Mouse (Mus musculus): ENCODE measurements around the gene Dusp23. TPM values are rescaled to one million over a fixed set of nuclear protein-coding genes. Genes with fewer than 3 reads are reported as not detected.

Dusp23 gene
- polyA plus RNA-seq, 1 experiment = 51.4 TPM

DNA sequence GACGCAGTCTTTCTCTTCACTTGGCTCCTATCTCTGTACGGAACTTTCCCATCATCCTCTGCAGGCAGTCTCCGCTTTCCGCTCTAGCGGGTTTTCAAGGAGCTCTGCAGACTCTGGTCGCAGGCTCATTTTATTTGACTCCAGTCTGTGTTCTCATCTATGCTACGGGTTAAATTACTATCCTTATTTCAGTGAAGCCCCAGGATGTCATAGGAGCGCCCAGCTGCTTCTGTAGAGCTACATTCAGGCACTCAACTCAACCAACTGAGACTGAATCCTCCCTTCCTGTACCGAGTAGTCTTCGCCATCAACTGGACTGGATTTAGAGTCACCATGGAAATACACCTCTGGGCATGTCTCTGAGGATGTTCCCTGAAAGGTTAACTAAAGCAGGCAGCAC lies 18.1 kb downstream of the Dusp23 start:
- no peaks in the 10 kb centered on the region for H3K27me3 ChIP-seq (replicated peaks; ENCODE audit: control insufficient read depth, insufficient read depth, low read length)
- no peaks in the 10 kb centered on the region for H3K36me3 ChIP-seq (ENCODE audit: control insufficient read depth, insufficient read depth, low read length)
- TF ChIP-seq POLR2A (IDR thresholded peaks at IDR 0.05; ENCODE audit: low read depth, low read length) = no peak
- TF ChIP-seq CTCF (conservative IDR thresholded peaks at IDR 0.05; ENCODE audit: insufficient read depth, insufficient read length, low read depth, low read length) = no peak
- DNase-seq = no peak
- H3K27ac ChIP-seq (ENCODE audit: insufficient read depth, low read depth, low read length) = no peak overlapping the region
- no peak overlapping the region for H3K4me3 ChIP-seq (ENCODE audit: insufficient read depth, low read depth, low read length)
- no peaks in the 10 kb centered on the region for H3K4me1 ChIP-seq (ENCODE audit: control insufficient read depth, insufficient read depth, low read length)
- WGBS = 45% methylated on average over 10 of the region's 10 CpGs

DNA sequence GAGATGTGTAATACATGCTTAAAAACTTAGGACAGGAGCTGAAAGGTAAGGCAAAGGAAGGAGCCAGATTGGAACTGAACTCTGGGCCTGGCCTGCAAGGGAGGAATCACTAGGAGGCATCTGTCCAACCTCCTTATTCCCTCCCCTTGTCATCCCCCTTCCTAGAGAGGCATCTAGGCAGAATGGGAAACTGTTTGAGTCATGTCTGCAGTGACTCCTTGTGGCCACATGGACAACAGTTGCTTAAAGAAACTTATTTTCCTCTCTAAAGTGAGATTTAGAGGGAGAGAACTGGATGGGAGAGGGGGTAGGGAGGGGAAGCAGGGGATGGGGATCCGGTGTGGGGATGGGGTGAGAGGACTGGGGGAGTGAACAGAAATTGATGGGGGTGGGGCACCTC lies 20.0 kb downstream of the Dusp23 start:
- Histone ChIP-seq H3K4me3 (ENCODE audit: insufficient read depth, low read depth, low read length) (no peak overlapping the region), H3K36me3 (ENCODE audit: control insufficient read depth, insufficient read depth, low read length) (no peaks in the 10 kb centered on the region), H3K4me1 (ENCODE audit: control insufficient read depth, insufficient read depth, low read length) (no peaks in the 10 kb centered on the region), H3K27ac (ENCODE audit: insufficient read depth, low read depth, low read length) (no peak overlapping the region), H3K27me3 (replicated peaks; ENCODE audit: control insufficient read depth, insufficient read depth, low read length) (no peaks in the 10 kb centered on the region)
- 27% methylated on average over 1 of the region's 1 CpGs for WGBS
- TF ChIP-seq CTCF (conservative IDR thresholded peaks at IDR 0.05; ENCODE audit: insufficient read depth, insufficient read length, low read depth, low read length) = peak; percentile 36; the same call in 1 of the 2 replicates
- no peak for TF ChIP-seq POLR2A (IDR thresholded peaks at IDR 0.05; ENCODE audit: low read depth, low read length)
- DNase-seq = no peak

DNA sequence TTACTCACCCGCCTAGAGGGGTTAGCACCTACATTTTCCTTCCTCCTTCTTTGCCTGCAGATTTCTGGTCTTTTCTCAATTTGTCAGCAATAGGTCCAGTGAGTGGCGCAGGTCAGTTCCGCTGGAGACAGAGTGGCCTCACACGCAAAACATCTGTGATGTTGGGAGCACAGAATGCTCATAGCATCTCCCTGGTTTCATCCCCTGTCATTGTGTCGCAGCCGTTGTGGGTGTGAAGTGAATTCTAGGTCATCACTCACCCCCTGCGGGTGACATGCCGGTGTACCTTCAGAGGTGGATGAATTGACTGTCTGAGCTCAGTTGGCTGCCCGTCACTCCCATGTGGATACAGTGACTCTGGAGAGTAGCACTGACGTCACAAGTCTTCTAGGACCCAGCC lies 21.5 kb downstream of the Dusp23 start:
- Histone ChIP-seq H3K4me3 (ENCODE audit: insufficient read depth, low read depth, low read length) (no peak overlapping the region), H3K4me1 (ENCODE audit: control insufficient read depth, insufficient read depth, low read length) (no peaks in the 10 kb centered on the region), H3K27me3 (replicated peaks; ENCODE audit: control insufficient read depth, insufficient read depth, low read length) (no peaks in the 10 kb centered on the region), H3K36me3 (ENCODE audit: control insufficient read depth, insufficient read depth, low read length) (no peaks in the 10 kb centered on the region), H3K27ac (ENCODE audit: insufficient read depth, low read depth, low read length) (no peak overlapping the region)
- 82% methylated on average over 10 of the region's 10 CpGs for WGBS
- DNase-seq = no peak
- no peak for TF ChIP-seq POLR2A (IDR thresholded peaks at IDR 0.05; ENCODE audit: low read depth, low read length)
- TF ChIP-seq CTCF (conservative IDR thresholded peaks at IDR 0.05; ENCODE audit: insufficient read depth, insufficient read length, low read depth, low read length) = no peak

DNA sequence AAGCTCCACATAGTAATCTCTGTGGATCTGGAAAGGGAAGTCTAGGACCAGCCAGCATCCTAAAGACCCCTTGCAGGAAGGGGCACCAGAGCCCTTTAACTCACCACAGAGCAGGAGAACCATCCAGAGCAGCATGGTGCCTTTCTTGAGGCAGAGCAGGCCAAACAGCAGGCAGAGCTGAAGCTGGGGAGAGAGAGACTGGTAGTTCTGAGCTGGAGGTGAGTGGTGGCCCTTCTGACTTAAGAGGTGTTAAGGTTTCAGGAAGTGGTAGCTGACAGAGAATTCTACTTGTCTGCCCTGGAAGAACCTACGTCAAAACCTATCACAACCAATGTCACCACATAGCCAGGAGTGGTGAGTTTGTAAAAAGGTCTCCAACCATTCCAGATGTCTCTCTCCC lies 30.4 kb downstream of the Dusp23 start, which contains the start of gene Fcrl6:
Gene Fcrl6 (minus strand): TSS at position 226 of the 400 bp plus-strand sequence.
- DNase-seq = no peak
- Histone ChIP-seq H3K4me3 (ENCODE audit: insufficient read depth, low read depth, low read length) (no peak within 1 kb of the TSS), H3K27me3 (replicated peaks; ENCODE audit: control insufficient read depth, insufficient read depth, low read length) (no peaks in the 10 kb centered on the region; the same call in 1 of the 2 replicates), H3K27ac (ENCODE audit: insufficient read depth, low read depth, low read length) (no peak within 1 kb of the TSS), H3K36me3 (ENCODE audit: control insufficient read depth, insufficient read depth, low read length) (no peaks in the 10 kb centered on the region), H3K4me1 (ENCODE audit: control insufficient read depth, insufficient read depth, low read length) (no peaks in the 10 kb centered on the region)
- 73% methylated on average over 1 of the region's 1 CpGs for WGBS
- no peak for TF ChIP-seq CTCF (conservative IDR thresholded peaks at IDR 0.05; ENCODE audit: insufficient read depth, insufficient read length, low read depth, low read length)
- no peak for TF ChIP-seq POLR2A (IDR thresholded peaks at IDR 0.05; ENCODE audit: low read depth, low read length)

DNA sequence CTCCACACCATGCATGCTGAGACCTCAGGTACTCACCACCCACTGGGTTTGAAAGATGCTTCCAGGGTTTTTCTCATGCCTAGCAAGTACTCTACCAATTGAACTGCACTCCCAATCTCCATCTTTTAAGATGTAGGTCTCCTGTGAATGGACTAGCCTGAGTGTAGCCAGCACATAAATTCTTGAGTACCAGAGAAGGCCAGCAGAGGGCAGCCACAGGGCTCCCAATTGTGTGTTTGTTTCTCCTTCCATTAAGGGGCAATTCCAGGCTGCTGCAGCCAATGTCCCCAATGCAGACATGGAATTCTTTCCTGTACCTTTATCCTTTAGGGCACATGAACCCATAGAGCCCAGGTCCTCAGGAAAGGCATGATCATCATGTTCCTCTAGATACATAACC lies 38.3 kb downstream of the Dusp23 start:
- H3K27ac ChIP-seq (ENCODE audit: insufficient read depth, low read depth, low read length) = no peak overlapping the region
- DNase-seq = peak; percentile 50
- TF ChIP-seq POLR2A (IDR thresholded peaks at IDR 0.05; ENCODE audit: low read depth, low read length) (no peak), CTCF (conservative IDR thresholded peaks at IDR 0.05; ENCODE audit: insufficient read depth, insufficient read length, low read depth, low read length) (peak; percentile 52)
- no peak overlapping the region for H3K4me3 ChIP-seq (ENCODE audit: insufficient read depth, low read depth, low read length)
- no peaks in the 10 kb centered on the region for H3K36me3 ChIP-seq (ENCODE audit: control insufficient read depth, insufficient read depth, low read length)
- H3K27me3 ChIP-seq (replicated peaks; ENCODE audit: control insufficient read depth, insufficient read depth, low read length) = no peaks in the 10 kb centered on the region; the same call in 1 of the 2 replicates
- H3K4me1 ChIP-seq (ENCODE audit: control insufficient read depth, insufficient read depth, low read length) = no peaks in the 10 kb centered on the region

DNA sequence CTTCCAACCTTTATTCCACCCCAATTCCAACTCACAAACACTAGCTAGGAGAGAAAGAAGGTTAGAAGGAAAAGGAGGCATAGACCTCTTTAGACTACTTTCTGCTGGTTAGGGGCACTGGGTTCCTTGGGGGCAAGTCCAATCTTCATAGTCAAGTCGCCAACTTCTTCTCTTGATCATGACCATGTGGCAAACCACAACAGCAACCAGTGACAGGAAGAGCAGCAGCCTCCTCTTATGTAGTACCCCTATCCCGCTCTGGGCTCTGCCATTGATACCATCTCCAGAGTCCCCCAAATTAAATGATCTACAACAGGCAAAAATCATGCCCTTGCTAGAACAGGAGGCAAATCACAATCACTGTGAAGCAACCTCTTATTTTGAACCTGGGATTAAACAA lies 38.8 kb downstream of the Dusp23 start:
- no peak for TF ChIP-seq POLR2A (IDR thresholded peaks at IDR 0.05; ENCODE audit: low read depth, low read length)
- TF ChIP-seq CTCF (conservative IDR thresholded peaks at IDR 0.05; ENCODE audit: insufficient read depth, insufficient read length, low read depth, low read length) = no peak
- no peak for DNase-seq
- Histone ChIP-seq H3K4me3 (ENCODE audit: insufficient read depth, low read depth, low read length) (no peak overlapping the region), H3K36me3 (ENCODE audit: control insufficient read depth, insufficient read depth, low read length) (no peaks in the 10 kb centered on the region), H3K27ac (ENCODE audit: insufficient read depth, low read depth, low read length) (no peak overlapping the region), H3K27me3 (replicated peaks; ENCODE audit: control insufficient read depth, insufficient read depth, low read length) (no peaks in the 10 kb centered on the region; the same call in 1 of the 2 replicates), H3K4me1 (ENCODE audit: control insufficient read depth, insufficient read depth, low read length) (no peaks in the 10 kb centered on the region)
- 85% methylated on average over 2 of the region's 2 CpGs for WGBS

DNA sequence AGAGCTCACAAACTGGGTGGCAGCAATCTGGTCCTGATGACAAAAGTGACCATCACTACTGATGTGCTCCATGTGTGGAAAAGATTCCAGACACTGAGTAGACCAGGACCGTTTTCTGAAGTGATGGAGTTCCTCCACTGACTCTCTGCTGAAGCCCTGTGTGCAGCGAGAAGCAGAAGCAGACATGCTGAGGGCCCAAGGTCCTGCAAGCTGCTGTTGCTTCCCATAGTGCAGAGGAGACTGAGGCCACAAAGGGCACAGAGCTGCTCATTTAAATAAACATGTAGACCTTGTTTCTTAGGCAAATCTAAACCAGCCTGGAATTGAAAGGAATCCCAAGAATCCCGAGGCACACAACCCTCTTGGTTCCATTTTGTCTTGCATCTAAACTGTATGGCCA lies 39.4 kb downstream of the Dusp23 start:
- WGBS = 73% methylated on average over 3 of the region's 3 CpGs
- H3K4me1 ChIP-seq (ENCODE audit: control insufficient read depth, insufficient read depth, low read length) = no peaks in the 10 kb centered on the region
- H3K4me3 ChIP-seq (ENCODE audit: insufficient read depth, low read depth, low read length) = no peak overlapping the region
- H3K27ac ChIP-seq (ENCODE audit: insufficient read depth, low read depth, low read length) = no peak overlapping the region
- no peak for DNase-seq
- no peaks in the 10 kb centered on the region for H3K36me3 ChIP-seq (ENCODE audit: control insufficient read depth, insufficient read depth, low read length)
- no peaks in the 10 kb centered on the region for H3K27me3 ChIP-seq (replicated peaks; ENCODE audit: control insufficient read depth, insufficient read depth, low read length)
- TF ChIP-seq POLR2A (IDR thresholded peaks at IDR 0.05; ENCODE audit: low read depth, low read length) (no peak), CTCF (conservative IDR thresholded peaks at IDR 0.05; ENCODE audit: insufficient read depth, insufficient read length, low read depth, low read length) (no peak)

Data from kidney, adult 2 months (tissue).